Mouse (Mus musculus) intestine, embryonic 15.5 days (tissue): ENCODE measurements around the gene Kat6b. TPM values are rescaled to one million over a fixed set of nuclear protein-coding genes. Genes with fewer than 3 reads are reported as not detected.
"Not testable (repeated sequence)": the region's sequence is repeated elsewhere in the genome, so short reads cannot be mapped to it uniquely, and the experiment has no call there.

ENCODE experiments used
- ATAC-seq: fragments of 200-750 bp; cut with Nextera tagmentation; 2 replicates; pipeline ENCODE4 v1.8.0; 2017; ENCODE audit warnings: moderate TSS enrichment, moderate library complexity
- H3K27ac ChIP-seq: fragments of 300-500 bp; sonication (generic); 2 replicates; pipeline ENCODE4 v1.5.1; 2015; ENCODE audit warnings: mild to moderate bottlenecking, inconsistent platforms
- H3K27me3 ChIP-seq: fragments of 300-500 bp; sonication (generic); replicated peaks from 2 replicates; pipeline ENCODE4 v1.6.1; 2015; ENCODE audit warnings: inconsistent platforms
- H3K36me3 ChIP-seq: fragments of 300-500 bp; sonication (generic); 2 replicates; pipeline ENCODE4 v1.6.1; 2015; ENCODE audit warnings: inconsistent platforms
- H3K4me1 ChIP-seq: fragments of 300-500 bp; sonication (generic); replicated peaks from 2 replicates; pipeline ENCODE4 v1.6.1; 2015; ENCODE audit warnings: inconsistent platforms
- H3K4me2 ChIP-seq: fragments of 300-500 bp; sonication (generic); replicated peaks from 2 replicates; pipeline ENCODE4 v1.6.1; 2015; ENCODE audit warnings: mild to moderate bottlenecking, inconsistent platforms
- H3K4me3 ChIP-seq: fragments of 300-500 bp; sonication (generic); replicated peaks from 2 replicates; pipeline ENCODE4 v1.5.1; 2015; ENCODE audit warnings: inconsistent platforms
- H3K9ac ChIP-seq: fragments of 300-500 bp; sonication (generic); 2 replicates; pipeline ENCODE4 v1.6.1; 2015; ENCODE audit warnings: inconsistent platforms
- H3K9me3 ChIP-seq: fragments of 300-500 bp; sonication (generic); 2 replicates; pipeline ENCODE4 v1.6.1; 2016; ENCODE audit warnings: inconsistent platforms
- WGBS: fragments of 180-500 bp; shearing (Covaris S2); methylation state at CpG from one replicate; pipeline ENCODE4 v1.1.7; 2015; 5-methylcytosine and 5-hydroxymethylcytosine counted together
- polyA plus RNA-seq: library from polyadenylated mRNA; unstranded; fragments of >200 nt; fragmentation: Nextera tagmentation; extraction: Ambion mirVana; gene quantifications from 2 replicates; pipeline ENCODE4 v1.2.1, GENCODE M21; 2015

The Kat6b gene
- polyA plus RNA-seq, 1 experiment from 2014 or later, result 10.6 TPM

DNA sequence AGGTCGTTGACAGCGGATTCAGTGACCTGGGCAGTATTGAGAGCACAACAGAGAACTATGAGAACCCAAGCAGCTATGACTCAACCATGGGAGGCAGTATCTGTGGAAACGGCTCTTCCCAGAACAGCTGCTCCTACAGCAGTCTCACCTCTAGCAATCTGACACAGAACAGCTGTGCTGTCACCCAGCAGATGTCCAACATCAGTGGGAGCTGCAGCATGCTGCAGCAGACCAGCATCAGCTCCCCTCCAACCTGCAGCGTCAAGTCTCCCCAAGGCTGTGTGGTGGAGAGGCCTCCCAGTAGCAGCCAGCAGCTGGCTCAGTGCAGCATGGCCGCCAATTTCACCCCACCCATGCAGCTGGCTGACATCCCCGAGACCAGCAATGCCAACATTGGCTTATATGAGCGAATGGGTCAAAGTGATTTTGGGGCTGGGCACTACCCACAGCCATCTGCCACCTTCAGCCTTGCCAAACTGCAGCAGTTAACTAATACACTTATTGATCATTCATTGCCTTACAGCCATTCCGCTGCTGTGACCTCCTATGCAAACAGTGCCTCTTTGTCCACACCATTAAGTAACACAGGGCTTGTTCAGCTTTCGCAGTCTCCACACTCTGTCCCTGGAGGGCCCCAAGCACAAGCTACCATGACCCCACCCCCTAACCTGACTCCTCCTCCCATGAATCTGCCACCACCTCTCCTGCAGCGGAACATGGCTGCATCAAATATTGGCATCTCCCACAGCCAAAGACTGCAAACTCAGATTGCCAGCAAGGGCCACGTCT, 188.6 kb downstream of the Kat6b start:
- ATAC-seq, result peak; percentile 53
- Histone ChIP-seq H3K27me3 (no peaks in the 10 kb centered on the region), H3K9ac (no peak overlapping the region), H3K9me3 (no peaks in the 10 kb centered on the region), H3K27ac (no peak overlapping the region), H3K36me3 (peaks cover 23% of the 10 kb centered on the region), H3K4me3 (no peak overlapping the region), H3K4me1 (no peaks in the 10 kb centered on the region), H3K4me2 (no peak overlapping the region)
- WGBS, result 71% methylated on average over 11 of the region's 11 CpGs

- not testable (repeated sequence) for H3K4me3 ChIP-seq, H3K9ac ChIP-seq, H3K9me3 ChIP-seq, H3K4me2 ChIP-seq, H3K27me3 ChIP-seq, H3K4me1 ChIP-seq, H3K27ac ChIP-seq, ATAC-seq
- 94% methylated on average over 15 of the region's 15 CpGs for WGBS
- peaks cover 19% of the 10 kb centered on the region for H3K36me3 ChIP-seq
Observed at GRCm38 (mm10) chr14:21670422-21671006, 189.3 kb downstream of the Kat6b start.

DNA sequence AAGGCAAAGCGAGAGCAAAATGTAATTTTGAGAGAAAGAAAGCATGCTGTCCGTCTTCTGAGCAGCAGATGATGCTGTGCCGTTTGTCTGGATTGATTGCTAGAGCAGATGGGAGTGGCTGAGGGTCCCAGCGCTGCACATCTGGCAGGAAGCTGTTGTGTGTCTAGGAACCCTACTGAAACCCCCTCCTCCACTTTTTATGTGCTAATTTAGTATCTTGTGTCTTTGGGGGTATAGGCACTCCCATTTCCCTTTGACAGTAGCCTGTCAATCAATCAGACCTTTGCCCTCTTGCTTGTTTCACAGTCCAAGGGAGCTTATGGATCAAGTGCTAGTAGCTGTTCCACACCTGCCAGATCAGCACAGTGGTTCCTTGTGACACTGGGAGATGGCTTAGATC, 191.9 kb downstream of the Kat6b start:
- Histone ChIP-seq H3K9ac (no peak overlapping the region), H3K4me2 (no peak overlapping the region), H3K4me1 (no peaks in the 10 kb centered on the region), H3K27me3 (no peaks in the 10 kb centered on the region), H3K27ac (no peak overlapping the region), H3K36me3 (peaks cover 16% of the 10 kb centered on the region), H3K4me3 (no peak overlapping the region), H3K9me3 (no peaks in the 10 kb centered on the region)
- no peak for ATAC-seq
- 75% methylated on average over 4 of the region's 4 CpGs for whole genome bisulfite sequencing

DNA sequence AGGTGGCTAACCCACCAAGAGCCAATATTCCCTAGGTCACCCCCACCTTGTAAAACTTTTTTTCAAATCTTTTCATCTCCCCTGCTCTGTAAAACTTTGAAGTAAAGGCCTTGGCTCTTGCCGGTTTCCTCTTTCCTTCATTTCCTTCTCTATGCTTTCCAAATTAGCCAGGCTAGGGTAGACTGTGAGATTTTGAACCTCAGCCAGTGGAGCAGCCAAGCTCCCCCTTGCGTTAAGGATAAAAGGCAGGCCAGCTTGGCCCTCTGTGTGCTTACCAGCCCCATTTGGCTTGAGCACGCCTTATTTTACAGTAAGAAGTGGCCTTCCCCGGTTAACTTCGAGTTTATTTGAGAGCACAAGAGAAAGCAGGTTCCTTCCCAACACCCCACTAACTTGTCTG, 193.2 kb downstream of the Kat6b start:
- H3K36me3 ChIP-seq, result 0 out of 2 replicates have a peak, but pooled peaks cover 7% of the 10 kb centered on the region
- no peaks in the 10 kb centered on the region for H3K27me3 ChIP-seq
- H3K9ac ChIP-seq, result no peak overlapping the region
- 60% methylated on average over 5 of the region's 5 CpGs for WGBS
- H3K27ac ChIP-seq, result no peak overlapping the region
- no peak for ATAC-seq
- H3K4me2 ChIP-seq, result no peak overlapping the region
- no peak overlapping the region for H3K4me3 ChIP-seq
- no peaks in the 10 kb centered on the region for H3K9me3 ChIP-seq
- peaks cover 2% of the 10 kb centered on the region for H3K4me1 ChIP-seq

- Histone ChIP-seq H3K9ac (no peak overlapping the region), H3K9me3 (no peaks in the 10 kb centered on the region), H3K27me3 (no peaks in the 10 kb centered on the region), H3K4me3 (no peak overlapping the region), H3K36me3 (no peaks in the 10 kb centered on the region), H3K4me2 (no peak overlapping the region), H3K27ac (no peak overlapping the region), H3K4me1 (peaks cover 11% of the 10 kb centered on the region)
- ATAC-seq, result no peak
- WGBS, result 77% methylated on average over 2 of the region's 2 CpGs
Observed at GRCm38 (mm10) chr14:21676223-21676622, 195.0 kb downstream of the Kat6b start.

DNA sequence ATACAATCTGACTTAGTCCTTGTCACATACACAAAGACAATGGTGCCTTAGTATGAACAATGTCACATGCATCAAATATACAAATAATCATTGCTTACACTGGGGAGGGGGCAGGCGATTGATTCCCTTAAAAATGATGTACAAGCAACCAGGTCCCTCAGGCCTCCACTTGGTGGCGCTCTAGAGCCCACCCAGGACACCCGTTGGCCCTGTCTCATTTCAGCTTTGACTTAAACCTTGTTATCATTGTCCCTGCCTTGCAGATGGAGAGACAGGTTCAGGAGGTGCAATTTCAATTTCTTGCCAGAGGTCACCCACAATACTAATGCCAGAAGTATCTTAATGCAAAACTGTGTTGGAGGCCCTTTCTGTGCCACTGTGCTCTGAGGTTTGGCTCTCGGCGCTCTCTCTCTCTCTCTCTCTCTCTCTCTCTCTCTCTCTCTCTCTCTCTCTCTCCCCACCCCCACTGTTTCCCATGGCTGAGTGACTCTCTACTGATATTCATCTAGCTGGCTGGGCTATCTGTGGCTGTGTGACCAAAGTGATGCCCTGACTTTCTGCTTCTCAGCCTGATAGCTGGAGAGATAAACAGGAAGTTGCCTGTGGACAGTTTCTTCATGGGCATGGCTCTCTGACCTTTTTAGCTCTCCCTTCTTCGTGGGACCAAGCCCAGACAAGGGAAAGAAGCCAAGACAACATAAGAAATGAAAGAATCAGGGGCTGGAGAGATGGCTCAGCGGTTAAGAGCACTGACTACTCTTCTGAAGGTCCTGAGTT, 197.5 kb downstream of the Kat6b start:
- Histone ChIP-seq H3K4me2 (no peak overlapping the region), H3K9ac (no peak overlapping the region), H3K4me1 (peaks cover 17% of the 10 kb centered on the region), H3K36me3 (no peaks in the 10 kb centered on the region), H3K4me3 (no peak overlapping the region), H3K27me3 (no peaks in the 10 kb centered on the region), H3K27ac (no peak overlapping the region), H3K9me3 (no peaks in the 10 kb centered on the region)
- 51% methylated on average over 7 of the region's 7 CpGs for WGBS
- no peak for ATAC-seq

DNA sequence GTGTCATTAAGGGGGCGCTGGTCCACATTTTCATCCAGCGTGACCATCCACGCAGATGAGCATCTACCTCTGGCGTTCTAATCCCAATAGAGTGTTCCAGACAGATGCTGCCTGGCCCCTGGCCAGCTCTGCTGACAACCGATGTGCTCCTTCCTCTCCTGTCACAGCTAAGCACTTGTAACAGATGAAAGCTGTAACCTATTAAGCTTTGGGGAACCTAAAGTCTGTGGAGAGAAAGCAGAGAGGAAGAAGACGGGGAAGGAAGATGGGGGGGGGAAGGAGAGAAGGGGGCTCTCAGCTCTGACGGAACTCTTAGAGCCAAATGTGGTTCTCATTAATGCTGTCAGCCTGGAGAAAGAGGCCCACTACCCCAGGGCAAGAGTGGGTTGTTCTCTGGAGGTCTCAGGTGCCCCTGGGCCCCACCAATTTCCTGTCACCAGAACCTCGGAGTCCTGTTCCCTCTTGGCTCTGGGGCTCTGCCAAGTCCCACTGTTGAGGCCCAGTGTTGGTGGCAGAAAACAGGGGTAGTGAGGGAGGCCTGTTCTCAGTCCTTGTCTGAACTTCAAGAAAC, 198.5 kb downstream of the Kat6b start:
- ATAC-seq, result peak; percentile 14; the same call in 1 of the 2 replicates
- H3K4me2 ChIP-seq, result no peak overlapping the region
- no peak overlapping the region for H3K27ac ChIP-seq
- H3K27me3 ChIP-seq, result no peaks in the 10 kb centered on the region
- H3K36me3 ChIP-seq, result no peaks in the 10 kb centered on the region
- no peaks in the 10 kb centered on the region for H3K9me3 ChIP-seq
- peaks cover 17% of the 10 kb centered on the region for H3K4me1 ChIP-seq
- whole genome bisulfite sequencing, result 35% methylated on average over 8 of the region's 8 CpGs
- H3K9ac ChIP-seq, result 0 out of 2 replicates have a peak overlapping the region, but pooled peaks have one; percentile 4
- H3K4me3 ChIP-seq, result no peak overlapping the region

GRCm38 (mm10) chr14:21682681-21683129, 201.5 kb downstream of the Kat6b start:
- H3K9ac ChIP-seq, result no peak overlapping the region
- peak overlapping the region; percentile 55 for H3K4me2 ChIP-seq
- peaks cover 26% of the 10 kb centered on the region for H3K4me1 ChIP-seq
- ATAC-seq, result peak; percentile 86
- no peak overlapping the region for H3K4me3 ChIP-seq
- 0 out of 2 replicates have a peak, but pooled peaks cover 8% of the 10 kb centered on the region for H3K27me3 ChIP-seq
- no peak overlapping the region for H3K27ac ChIP-seq
- 2% methylated on average over 9 of the region's 9 CpGs for WGBS
- no peaks in the 10 kb centered on the region for H3K9me3 ChIP-seq
- no peaks in the 10 kb centered on the region for H3K36me3 ChIP-seq

DNA sequence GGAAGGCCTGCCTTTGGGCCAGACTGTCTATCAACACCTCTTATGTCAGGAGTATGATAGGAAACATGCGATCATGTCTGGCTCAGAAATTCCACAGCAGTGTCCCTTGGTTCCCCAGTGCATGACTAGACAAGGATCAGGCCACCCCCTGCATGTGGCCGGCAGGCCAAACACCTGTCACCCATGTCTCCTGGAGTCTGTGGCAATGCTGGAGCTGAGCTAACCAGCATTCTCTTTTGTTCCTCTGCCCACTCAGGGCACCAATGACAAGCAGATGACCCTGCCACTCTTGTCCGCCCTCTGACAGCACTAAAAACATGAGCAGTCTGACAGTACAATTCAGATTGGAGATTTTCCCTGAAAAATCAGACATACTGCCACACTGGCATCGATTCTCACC, 202.6 kb downstream of the Kat6b start:
- Histone ChIP-seq H3K4me1 (peaks cover 26% of the 10 kb centered on the region), H3K27ac (no peak overlapping the region), H3K4me2 (no peak overlapping the region), H3K9ac (no peak overlapping the region), H3K9me3 (no peaks in the 10 kb centered on the region), H3K36me3 (no peaks in the 10 kb centered on the region), H3K4me3 (no peak overlapping the region), H3K27me3 (0 out of 2 replicates have a peak, but pooled peaks cover 8% of the 10 kb centered on the region)
- ATAC-seq, result no peak
- 93% methylated on average over 4 of the region's 4 CpGs for WGBS

DNA sequence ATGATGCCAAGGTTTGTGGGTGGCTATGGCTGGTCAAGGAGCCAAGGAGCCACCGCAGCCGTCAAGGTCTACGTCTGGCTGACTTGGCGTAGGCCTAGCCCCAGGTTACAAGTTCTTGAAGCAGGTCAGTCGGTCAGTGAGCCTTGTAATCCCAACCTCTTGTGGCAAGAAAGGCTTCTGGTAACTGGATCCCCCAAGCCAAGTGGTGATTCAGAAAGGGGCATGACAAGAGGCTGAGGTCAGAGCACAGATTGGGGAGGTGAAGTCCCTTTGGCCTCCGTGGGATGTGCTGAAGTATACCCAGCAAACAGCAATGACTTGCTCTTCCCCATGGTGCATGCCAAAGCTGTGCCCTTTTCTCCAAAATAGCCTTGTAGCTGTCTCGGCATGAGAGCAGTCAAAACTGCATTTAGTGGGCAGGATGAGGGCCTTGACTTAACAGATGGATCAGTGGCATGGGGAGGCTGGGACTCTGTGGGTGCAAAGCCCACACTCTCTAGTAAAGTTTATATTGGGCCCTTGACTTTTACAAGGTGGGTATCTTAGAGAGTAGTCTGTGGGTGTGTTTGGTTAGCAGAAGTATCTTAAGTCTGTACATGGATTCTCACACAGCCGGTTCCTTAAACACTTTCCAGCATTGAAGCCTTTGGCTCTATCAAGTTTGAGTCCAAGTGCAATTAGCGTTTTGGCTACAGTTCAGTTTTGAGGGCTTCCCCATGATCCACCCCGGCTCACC, 204.3 kb downstream of the Kat6b start:
- WGBS, result 89% methylated on average over 10 of the region's 10 CpGs
- H3K4me2 ChIP-seq, result peak overlapping the region; percentile 73; the same call in 1 of the 2 replicates
- H3K27me3 ChIP-seq, result 0 out of 2 replicates have a peak, but pooled peaks cover 8% of the 10 kb centered on the region
- H3K9me3 ChIP-seq, result no peaks in the 10 kb centered on the region
- peaks cover 16% of the 10 kb centered on the region for H3K4me1 ChIP-seq
- H3K27ac ChIP-seq, result no peak overlapping the region
- no peaks in the 10 kb centered on the region for H3K36me3 ChIP-seq
- H3K4me3 ChIP-seq, result no peak overlapping the region
- no peak for ATAC-seq
- H3K9ac ChIP-seq, result no peak overlapping the region

DNA sequence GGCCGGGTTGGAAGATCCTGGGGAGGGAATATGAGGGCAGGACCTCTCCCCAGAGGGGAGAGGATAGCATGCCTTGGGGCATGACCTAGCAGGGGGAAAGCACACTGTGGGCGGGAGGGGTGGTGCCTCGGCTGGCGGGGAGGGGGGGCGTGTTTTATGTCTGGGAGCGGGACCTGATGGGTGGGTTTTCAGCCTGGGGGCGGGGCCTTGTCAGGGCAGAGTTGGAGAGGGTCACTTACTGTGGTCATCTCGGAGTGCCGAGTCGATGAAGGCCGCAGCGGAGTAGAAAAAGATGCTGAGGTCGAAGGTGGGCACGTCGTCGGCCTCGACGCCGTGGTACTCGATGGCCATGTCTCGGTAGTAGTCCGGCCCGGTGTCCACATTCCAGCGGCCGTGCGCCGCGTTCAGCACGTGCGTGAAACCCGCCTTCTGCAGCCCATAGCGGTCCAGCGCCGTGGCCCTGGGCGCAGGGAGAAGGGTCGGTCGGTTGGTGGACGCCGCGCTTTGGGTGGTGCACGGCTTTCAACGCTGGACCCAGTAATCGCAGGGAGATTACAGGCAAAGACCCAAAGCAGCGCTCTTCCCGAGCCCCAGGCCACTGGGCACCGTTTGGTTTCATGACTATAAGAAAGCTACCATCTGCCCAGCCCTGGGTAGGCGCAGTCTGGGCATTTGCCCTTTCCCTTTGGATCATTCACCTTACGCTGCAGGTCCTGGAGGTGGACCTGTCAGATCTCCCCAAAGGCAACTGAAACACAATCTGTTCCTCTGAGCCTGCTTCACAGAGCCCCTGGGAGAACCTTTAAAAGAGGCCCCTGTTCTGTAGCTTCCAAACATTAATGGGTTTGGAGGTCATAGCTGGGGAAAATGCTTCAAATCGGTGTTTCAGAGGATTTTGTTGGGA, 205.4 kb downstream of the Kat6b start:
- peak overlapping the region; percentile 20; the same call in 1 of the 2 replicates for H3K9ac ChIP-seq

More for the DNA sequence above, 205.4 kb downstream of the Kat6b start:
- Histone ChIP-seq H3K27ac (no peak overlapping the region), H3K4me1 (peaks cover 16% of the 10 kb centered on the region), H3K4me3 (peak overlapping the region; percentile 36), H3K9me3 (no peaks in the 10 kb centered on the region), H3K27me3 (0 out of 2 replicates have a peak, but pooled peaks cover 8% of the 10 kb centered on the region), H3K36me3 (no peaks in the 10 kb centered on the region), H3K4me2 (peak overlapping the region; percentile 73)
- 12% methylated on average over 49 of the region's 49 CpGs for WGBS
- peak; percentile 52 for ATAC-seq
